ENCODE assay signal across 8 mouse cellular contexts in the genomic region with DNA sequence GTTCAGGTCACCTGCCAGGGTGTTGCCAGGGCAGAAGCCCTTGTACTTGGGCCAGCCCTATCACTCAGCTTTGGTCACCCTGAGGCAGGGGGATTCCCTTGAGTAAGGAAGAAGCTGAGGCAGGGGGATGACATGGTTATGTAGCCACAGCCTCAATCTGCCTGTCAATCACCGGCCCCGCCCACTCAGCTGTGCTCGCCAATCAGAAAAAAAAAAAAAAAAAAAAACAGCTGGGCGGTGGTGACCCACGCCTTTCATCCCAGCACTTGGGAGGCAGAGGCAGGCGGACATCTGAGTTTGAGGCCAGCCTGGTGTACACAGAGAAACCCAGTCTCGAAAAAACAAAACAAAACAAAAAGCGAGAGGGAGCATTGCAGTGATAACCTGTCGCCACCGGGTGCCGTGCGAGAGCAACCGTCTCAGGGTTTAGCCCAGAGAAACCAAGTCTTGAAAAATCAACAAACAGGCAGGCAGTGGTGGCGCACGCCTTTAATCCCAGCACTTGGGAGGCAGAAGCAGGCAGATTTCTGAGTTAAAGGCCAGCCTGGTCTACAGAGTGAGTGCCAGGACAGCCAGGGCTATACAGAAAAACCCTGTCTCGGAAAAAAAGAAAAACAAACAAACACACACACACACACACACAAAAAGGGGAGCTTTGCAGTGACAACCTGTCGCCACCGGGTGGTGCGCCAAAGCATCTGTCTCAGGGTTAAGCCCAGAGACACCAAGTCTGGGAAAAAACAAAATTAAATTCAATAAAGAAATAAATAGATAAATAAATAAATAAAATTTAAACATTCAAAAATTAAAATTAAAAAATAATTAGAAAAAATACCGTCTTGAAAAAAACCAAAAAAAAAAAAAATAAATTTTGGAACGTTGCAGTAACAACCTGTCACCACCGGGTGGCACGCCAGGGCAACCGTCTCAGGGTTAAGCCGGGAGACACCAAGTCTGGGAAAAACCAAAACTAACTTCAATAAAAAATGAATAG. TPM values are rescaled to one million over a fixed set of nuclear protein-coding genes. Genes with fewer than 3 reads are reported as not detected.
DNase-seq lines count a peak whose midpoint lies in the region; ATAC-seq and TF ChIP-seq lines count a peak whose summit lies in the region.
"Not testable (repeated sequence)": the region's sequence is repeated elsewhere in the genome, so short reads cannot be mapped to it uniquely, and the experiment has no call there.

No protein-coding gene starts in this region.

- H3K4me2 ChIP-seq in heart, embryonic 16.5 days (ENCODE audit: low read depth, low read length) = peak overlapping the region; percentile 54
- peak overlapping the region; percentile 20; the same call in 1 of the 2 replicates for H3K4me2 ChIP-seq in midbrain, postnatal 0 days (ENCODE audit: low read depth, low read length, poor library complexity, severe bottlenecking)

- H3K9me3 ChIP-seq in erythroblast, embryonic 14.5 days (ENCODE audit: control insufficient read depth, low read length); heart, embryonic 16.5 days (replicated peaks; ENCODE audit: control insufficient read depth, low read length); midbrain, postnatal 0 days (ENCODE audit: low read length): not testable (repeated sequence)

- peak; percentile 21 for TF ChIP-seq CTCF in bone marrow macrophage, adult 2 months (IDR thresholded peaks at IDR 0.05; ENCODE audit: low read depth, low read length)
- TF ChIP-seq CTCF in liver, adult 2 months (IDR thresholded peaks at IDR 0.05; ENCODE audit: low read depth, low read length) = peak; percentile 66
- TF ChIP-seq CTCF in midbrain, postnatal 0 days (IDR thresholded peaks at IDR 0.05) = peak; percentile 54

- not testable (repeated sequence) for H3K27ac ChIP-seq in bone marrow macrophage, adult 2 months (ENCODE audit: insufficient read depth, low read depth, low read length); heart, embryonic 16.5 days (ENCODE audit: low read length); midbrain, postnatal 0 days (ENCODE audit: low read depth, low read length)
- H3K27ac ChIP-seq in liver, adult 2 months (replicated peaks; ENCODE audit: insufficient read depth, low read depth, low read length) = peak overlapping the region; percentile 47

- WGBS in heart, embryonic 16.5 days = 3% methylated on average over 25 of the region's 25 CpGs
- WGBS in liver, adult 2 months = 2% methylated on average over 25 of the region's 25 CpGs
- 2% methylated on average over 25 of the region's 25 CpGs for WGBS in midbrain, postnatal 0 days

- DNase-seq in B cell, adult 2 months = peak; percentile 76 to 79
- DNase-seq in kidney, postnatal 14 days = peak; percentile 65
- DNase-seq in liver, adult 2 months (ENCODE audit: extremely low read depth, low read depth, low spot score) = peak; percentile 56
- peak; percentile 58 for DNase-seq in midbrain, postnatal 0 days (ENCODE audit: low spot score)
- peak; percentile 53 to 64 for DNase-seq in spleen, postnatal 36 days (ENCODE audit: low spot score in 2 of 2)

- not testable (repeated sequence) for TF ChIP-seq POLR2A in bone marrow macrophage, adult 2 months (IDR thresholded peaks at IDR 0.05; ENCODE audit: borderline replicate concordance, low read depth, low read length); liver, adult 2 months (IDR thresholded peaks at IDR 0.05; ENCODE audit: extremely low read depth, insufficient read depth, low read length)

- not testable (repeated sequence) for H3K4me1 ChIP-seq in bone marrow macrophage, adult 2 months (ENCODE audit: control insufficient read depth, insufficient read depth, low read length); heart, embryonic 16.5 days (ENCODE audit: control insufficient read depth, insufficient read depth, low read length); liver, adult 2 months (ENCODE audit: control insufficient read depth, insufficient read depth, low read length); midbrain, postnatal 0 days (ENCODE audit: insufficient read depth, low read length)
- peaks cover 15% of the 10 kb centered on the region for H3K4me1 ChIP-seq in erythroblast, embryonic 14.5 days (ENCODE audit: control insufficient read depth)

- not testable (repeated sequence) for H3K36me3 ChIP-seq in erythroblast, embryonic 14.5 days (ENCODE audit: control insufficient read depth); heart, embryonic 16.5 days (ENCODE audit: control insufficient read depth, insufficient read depth); liver, adult 2 months (ENCODE audit: control insufficient read depth, insufficient read depth, low read length); midbrain, postnatal 0 days (ENCODE audit: insufficient read depth, low read length)

- H3K27me3 ChIP-seq in erythroblast, embryonic 14.5 days (ENCODE audit: control insufficient read depth); heart, embryonic 16.5 days (ENCODE audit: control insufficient read depth, insufficient read depth, low read length); liver, adult 2 months (ENCODE audit: control insufficient read depth, insufficient read depth, low read length); midbrain, postnatal 0 days (ENCODE audit: insufficient read depth, low read length): not testable (repeated sequence)

- not testable (repeated sequence) for H3K79me2 ChIP-seq in liver, adult 2 months (ENCODE audit: control insufficient read depth, insufficient read depth, low read length)

- H3K4me3 ChIP-seq in bone marrow macrophage, adult 2 months (ENCODE audit: insufficient read depth, low read length) = peak overlapping the region; percentile 75
- H3K4me3 ChIP-seq in erythroblast, embryonic 14.5 days (replicated peaks) = peak overlapping the region; percentile 32
- H3K4me3 ChIP-seq in heart, embryonic 16.5 days (ENCODE audit: low read length) = peak overlapping the region; percentile 67
- H3K4me3 ChIP-seq in liver, adult 2 months (ENCODE audit: insufficient read depth, low read depth, low read length) = peak overlapping the region; percentile 41
- H3K4me3 ChIP-seq in midbrain, postnatal 0 days (ENCODE audit: low read depth, low read length) = peak overlapping the region; percentile 44

- not testable (repeated sequence) for ATAC-seq in heart, embryonic 16.5 days (replicated peaks; ENCODE audit: extremely low read depth, insufficient read depth, low FRiP score); midbrain, postnatal 0 days (ENCODE audit: low FRiP score)

- H3K9ac ChIP-seq in heart, embryonic 16.5 days (ENCODE audit: low read length); midbrain, postnatal 0 days (replicated peaks; ENCODE audit: low read length, poor library complexity, severe bottlenecking): not testable (repeated sequence)
- H3K9ac ChIP-seq in liver, adult 2 months (ENCODE audit: low read depth, low read length) = peak overlapping the region; percentile 2; the same call in 1 of the 2 replicates

RNA-seq across cellular contexts. Expression of a gene that starts 31.7 kb away (rescaled TPM):
- 19.4 and 22.3 TPM in 2 replicates for polyA plus RNA-seq in bone marrow macrophage, adult 2 months (2012; ENCODE audit: insufficient read depth, insufficient read length, missing spikeins)
- 0.43 and 0.75 TPM in 2 replicates for polyA plus RNA-seq in erythroblast, embryonic 14.5 days (2012)
- 12.6 and 13.7 TPM in 2 replicates for polyA plus RNA-seq in heart, embryonic 16.5 days (2015; fragmentation: Nextera tagmentation; extraction: Ambion mirVana)
- total RNA-seq in liver, adult 2 months (2014; rRNA removed) = 12.1 and 12.4 TPM in 2 replicates
- 9.4 and 10.8 TPM in 2 replicates for polyA plus RNA-seq in liver, adult 2 months (2012; rRNA removed)
- 56.0 and 59.8 TPM in 2 replicates for total RNA-seq in midbrain, postnatal 0 days (2014; rRNA removed)
- polyA plus RNA-seq in midbrain, postnatal 0 days (2015; fragmentation: Nextera tagmentation; extraction: Ambion mirVana) = 13.4 and 15.8 TPM in 2 replicates
